Mouse (Mus musculus): Measurements from ENCODE around the gene Olfr509.

GRCm38 (mm10) chr7:108671058-108671457 lies 19.4 kb upstream of the Olfr509 start:
- no peak for TF ChIP-seq CTCF (IDR thresholded peaks at IDR 0.05; ENCODE audit: low read depth)
- no peak for TF ChIP-seq EP300 (IDR thresholded peaks at IDR 0.05; ENCODE audit: low read depth)
